Mouse (Mus musculus): ENCODE results near the gene Neil3.

DNA sequence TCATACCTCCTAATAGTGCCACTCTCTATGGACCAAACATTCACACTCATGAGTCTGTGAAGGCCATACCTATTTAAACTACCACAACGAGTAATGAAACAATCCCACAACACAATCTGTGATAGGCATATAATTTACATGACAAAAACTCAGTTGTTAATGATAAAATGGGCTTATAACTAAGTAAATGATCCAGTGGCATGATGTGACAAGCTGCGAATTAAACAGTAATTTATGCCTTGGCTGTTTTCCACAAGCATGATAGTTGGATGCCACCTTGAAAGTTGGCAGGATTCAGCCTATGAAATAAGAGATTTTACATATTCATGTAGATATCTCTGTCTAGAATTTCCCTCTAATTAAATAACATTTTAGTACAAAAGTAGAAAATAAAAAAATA, 99.3 kb downstream of the Neil3 start:
- no peak for TF ChIP-seq ZNF384 (IDR thresholded peaks at IDR 0.05; ENCODE audit: low read depth, low read length)
- TF ChIP-seq SMC3 (IDR thresholded peaks at IDR 0.05; ENCODE audit: low read depth, low read length): no peak
- no peak for TF ChIP-seq ZC3H11A (IDR thresholded peaks at IDR 0.05; ENCODE audit: low read depth, low read length)
- TF ChIP-seq ELF1 (IDR thresholded peaks at IDR 0.05; ENCODE audit: low read depth, low read length): no peak
- no peak for TF ChIP-seq E2F4 (IDR thresholded peaks at IDR 0.05; ENCODE audit: insufficient replicate concordance, low read depth, low read length)
- no peak for TF ChIP-seq POLR2A (IDR thresholded peaks at IDR 0.05; ENCODE audit: low read depth, low read length)
- no peak for TF ChIP-seq JUND (conservative IDR thresholded peaks at IDR 0.05; ENCODE audit: low read depth, low read length)

Measured in CH12.LX (cell line).